Mouse (Mus musculus) duodenum, adult 2 months (tissue): Measurements from ENCODE around the gene Tex36. TPM values are rescaled to one million over a fixed set of nuclear protein-coding genes. Genes with fewer than 3 reads are reported as not detected.

ENCODE experiments used
- polyA plus RNA-seq: library from polyadenylated mRNA; depleted of rRNA; stranded (reverse); fragments of >200 nt; gene quantifications from 2 replicates; pipeline ENCODE4 v1.2.3, GENCODE M21; 2012; ENCODE audit warnings: low replicate concordance; rRNA removed

Tex36 gene
- polyA plus RNA-seq = not detected in 2 replicates

DNA sequence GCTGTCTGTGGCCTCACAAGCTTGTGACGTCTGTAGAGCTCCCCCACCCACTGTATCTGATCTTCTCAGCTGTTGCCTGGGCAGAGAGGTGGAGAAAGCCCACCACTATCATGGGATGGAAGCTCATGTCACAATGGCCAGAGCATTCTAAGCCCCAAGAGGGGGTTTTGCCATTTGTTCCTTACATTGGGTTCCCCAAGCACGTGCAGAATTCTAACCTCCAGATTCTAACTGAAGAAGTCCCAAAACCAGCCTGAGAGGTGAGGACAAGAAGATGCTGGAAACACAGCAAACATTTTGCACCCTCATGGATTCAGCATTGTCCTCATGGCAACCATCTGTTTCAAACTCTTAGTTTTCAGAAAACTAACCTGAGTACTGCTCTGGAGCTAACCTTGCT lies at the start of gene Tex36:
TSS of gene Tex36 (minus strand) at position 101 of the 400 bp plus-strand sequence.

GRCm38 (mm10) chr7:133637361-133638305 lies 35.7 kb upstream of the Tex36 start, which contains the start of gene Edrf1:
Gene Edrf1 (plus strand): TSS chr7:133637543.

Other genes starting within 250 kb of the Tex36 start
- 2.1 and 4.8 TPM in 2 replicates for gene Edrf1, start 35.4 kb upstream of the Tex36 start, polyA plus RNA-seq
- not detected in 2 replicates for gene Mmp21, start 77.9 kb upstream of the Tex36 start, polyA plus RNA-seq
- gene Bccip, start 107.2 kb upstream of the Tex36 start, polyA plus RNA-seq = 6.2 and 8.9 TPM in 2 replicates
- 7.6 and 8.7 TPM in 2 replicates for gene Uros, start 107.9 kb upstream of the Tex36 start, polyA plus RNA-seq
- 0.08 TPM in 1 of 2 replicates, not detected in the other for gene Fank1, start 174.7 kb upstream of the Tex36 start, polyA plus RNA-seq
- 12.0 and 13.3 TPM in 2 replicates for gene Dhx32, start 180.6 kb upstream of the Tex36 start, polyA plus RNA-seq